Mouse (Mus musculus): ENCODE results near the gene Cd1d1. TPM values are rescaled to one million over a fixed set of nuclear protein-coding genes. Genes with fewer than 3 reads are reported as not detected.

Cd1d1 gene
- total and polyA plus RNA-seq, 3 experiments: 3.0 to 7.1 (median 6.3) TPM

DNA sequence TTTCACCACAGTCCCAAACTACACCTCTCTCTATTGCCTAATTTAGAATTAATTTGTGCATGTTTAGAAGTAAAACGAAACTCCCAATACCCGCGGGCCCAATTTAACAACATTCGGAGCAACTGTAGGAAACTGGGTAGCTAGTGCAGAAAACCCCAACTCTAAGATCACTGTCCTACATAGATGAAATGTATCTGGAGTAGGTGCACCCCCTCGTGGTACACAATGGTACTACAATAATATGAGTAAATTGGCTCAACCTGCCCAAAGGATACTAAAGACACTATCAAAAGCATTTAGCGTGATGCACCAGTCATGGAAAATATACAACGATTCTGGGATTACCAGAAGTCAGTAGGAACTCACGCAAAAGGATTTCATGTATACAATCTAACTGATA lies 22.7 kb downstream of the Cd1d1 start:
- Histone ChIP-seq H3K9ac (ENCODE audit: insufficient read depth, low read depth) (no peak overlapping the region), H3K4me2 (ENCODE audit: insufficient read depth, low read depth, poor library complexity, severe bottlenecking) (0 out of 2 replicates have a peak overlapping the region, but pooled peaks have one; percentile 51), H3K9me3 (replicated peaks; ENCODE audit: low read length) (peaks cover 5% of the 10 kb centered on the region), H3K27ac (ENCODE audit: insufficient read depth, low read depth) (no peak overlapping the region), H3K4me1 (ENCODE audit: control insufficient read depth in 1 of 2, insufficient read depth in 2 of 2) (peaks cover 0 to 17% of the 10 kb centered on the region in 2 experiments; a peak in 2 of 4 replicates), H3K4me3 (replicated peaks in 1 of 3; ENCODE audit: low read depth in 2 of 3, low read length in 2 of 3, poor library complexity in 1 of 3) (no peak overlapping the region), H3K27me3 (replicated peaks) (no peaks in the 10 kb centered on the region), H3K36me3 (replicated peaks in 1 of 2; ENCODE audit: control insufficient read depth in 1 of 2, insufficient read depth in 1 of 2, low read length in 1 of 2) (no peaks in the 10 kb centered on the region), H3K79me2 (replicated peaks; ENCODE audit: control insufficient read depth, extremely low read depth, insufficient read depth, poor library complexity, severe bottlenecking) (no peaks in the 10 kb centered on the region)
- dilution Hi-C loops (cut with MboI; ENCODE audit: extremely low pct_ligation_motif_present, extremely low pct_unique_long_range_greater_than_20kb, low sequenced_read_pairs): no loop called here
- no peak for TF ChIP-seq CHD2 (IDR thresholded peaks at IDR 0.05; ENCODE audit: low read length)
- TF ChIP-seq SMC3 (IDR thresholded peaks at IDR 0.05; ENCODE audit: low read depth, low read length): peak; percentile 81
- TF ChIP-seq JUND (conservative IDR thresholded peaks at IDR 0.05; ENCODE audit: low read depth, low read length): 0 out of 2 replicates have a peak, but pooled peaks have one; percentile 16
- TF ChIP-seq CHD1 (IDR thresholded peaks at IDR 0.05; ENCODE audit: low read depth, low read length): no peak
- no peak for TF ChIP-seq SIN3A (IDR thresholded peaks at IDR 0.05; ENCODE audit: low read length)
- TF ChIP-seq GABPA (IDR thresholded peaks at IDR 0.05; ENCODE audit: insufficient replicate concordance, low read depth, low read length): no peak
- 0 out of 2 replicates have a peak, but pooled peaks have one; percentile 9 for TF ChIP-seq JUN (IDR thresholded peaks at IDR 0.05; ENCODE audit: insufficient read depth, low read depth, low read length)
- peak; percentile 52 for TF ChIP-seq ZC3H11A (IDR thresholded peaks at IDR 0.05; ENCODE audit: low read depth, low read length)
- peak; percentile 90 for TF ChIP-seq RAD21 (IDR thresholded peaks at IDR 0.05; ENCODE audit: low read depth, low read length)
- TF ChIP-seq CTCF (conservative IDR thresholded peaks at IDR 0.05 in 1 of 2, IDR thresholded peaks at IDR 0.05 in 1 of 2; ENCODE audit: low read depth in 2 of 2, low read length in 2 of 2): peak; percentile 67 to 90
- peak; percentile 83 for DNase-seq (ENCODE audit: extremely low read depth)
- in situ Hi-C loops (cut with MboI; ENCODE audit: low pct_ligation_motif_present, low pct_unique_long_range_greater_than_20kb, low sequenced_read_pairs): loop anchor here (10.0 kb wide), 1 partner anchor 192 kb away; no protein-coding TSS in a partner anchor

DNA sequence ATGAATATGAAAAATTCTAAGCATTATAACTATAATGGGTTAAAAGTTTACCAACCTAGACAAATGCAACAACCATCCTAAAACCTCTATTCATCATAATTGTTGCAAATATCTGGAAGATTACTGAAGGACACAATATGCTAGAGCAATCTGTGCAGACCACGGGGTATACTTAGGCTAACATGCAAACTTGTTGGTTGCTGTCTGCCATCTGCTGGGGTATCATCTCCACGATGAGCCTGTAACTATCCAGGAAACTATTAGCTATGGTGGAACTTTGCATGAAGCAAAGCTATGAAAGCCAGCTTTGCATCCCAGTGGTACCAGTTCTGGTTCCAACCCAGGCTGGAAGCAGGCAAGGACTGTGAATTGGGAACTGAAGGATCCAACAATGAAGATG lies 24.1 kb downstream of the Cd1d1 start:
- no peak for DNase-seq (ENCODE audit: extremely low read depth)
- H3K4me1 ChIP-seq (ENCODE audit: control insufficient read depth in 1 of 2, insufficient read depth in 2 of 2): peaks cover 0 to 12% of the 10 kb centered on the region in 2 experiments; a peak in 2 of 4 replicates
- no peaks in the 10 kb centered on the region for H3K79me2 ChIP-seq (replicated peaks; ENCODE audit: control insufficient read depth, extremely low read depth, insufficient read depth, poor library complexity, severe bottlenecking)
- no peak overlapping the region for H3K4me2 ChIP-seq (ENCODE audit: insufficient read depth, low read depth, poor library complexity, severe bottlenecking)
- no peak for TF ChIP-seq NELFE (IDR thresholded peaks at IDR 0.05; ENCODE audit: low read depth, low read length)
- no peak for TF ChIP-seq IRF4 (IDR thresholded peaks at IDR 0.05; ENCODE audit: low read depth, low read length)
- TF ChIP-seq MEF2A (IDR thresholded peaks at IDR 0.05; ENCODE audit: borderline replicate concordance, low read depth, low read length): no peak
- TF ChIP-seq CTCF (conservative IDR thresholded peaks at IDR 0.05 in 1 of 2, IDR thresholded peaks at IDR 0.05 in 1 of 2; ENCODE audit: low read depth in 2 of 2, low read length in 2 of 2): peak in 1 of 2 experiments; percentile 37; a peak in 2 of 4 replicates
- peak; percentile 34 for TF ChIP-seq RAD21 (IDR thresholded peaks at IDR 0.05; ENCODE audit: low read depth, low read length)
- no peak for TF ChIP-seq TBP (conservative IDR thresholded peaks at IDR 0.05; ENCODE audit: low read depth, low read length)
- TF ChIP-seq ELF1 (IDR thresholded peaks at IDR 0.05; ENCODE audit: low read depth, low read length): no peak
- TF ChIP-seq RCOR1 (conservative IDR thresholded peaks at IDR 0.05; ENCODE audit: low read depth, low read length): no peak
- no peak for TF ChIP-seq CHD2 (IDR thresholded peaks at IDR 0.05; ENCODE audit: low read length)
- no peak for TF ChIP-seq ZNF384 (IDR thresholded peaks at IDR 0.05; ENCODE audit: low read depth, low read length)
- no peak overlapping the region for H3K9ac ChIP-seq (ENCODE audit: insufficient read depth, low read depth)
- in situ Hi-C loops (cut with MboI; ENCODE audit: low pct_ligation_motif_present, low pct_unique_long_range_greater_than_20kb, low sequenced_read_pairs) (loop anchor here (10.0 kb wide), 1 partner anchor 190 kb away; no protein-coding TSS in a partner anchor), dilution Hi-C loops (cut with MboI; ENCODE audit: extremely low pct_ligation_motif_present, extremely low pct_unique_long_range_greater_than_20kb, low sequenced_read_pairs) (no loop called here)
- H3K9me3 ChIP-seq (replicated peaks; ENCODE audit: low read length): no peaks in the 10 kb centered on the region
- no peak overlapping the region for H3K27ac ChIP-seq (ENCODE audit: insufficient read depth, low read depth)
- no peak overlapping the region for H3K4me3 ChIP-seq (replicated peaks in 1 of 3; ENCODE audit: low read depth in 2 of 3, low read length in 2 of 3, poor library complexity in 1 of 3)
- H3K36me3 ChIP-seq (replicated peaks in 1 of 2; ENCODE audit: control insufficient read depth in 1 of 2, insufficient read depth in 1 of 2, low read length in 1 of 2): no peaks in the 10 kb centered on the region
- no peaks in the 10 kb centered on the region for H3K27me3 ChIP-seq (replicated peaks)

Data from CH12.LX (cell line).